Mouse (Mus musculus) left cerebral cortex, postnatal 14 days (tissue): ENCODE results near the gene Atp6v1g3. TPM values are rescaled to one million over a fixed set of nuclear protein-coding genes. Genes with fewer than 3 reads are reported as not detected.

Source experiments
- DNase-seq, 2 experiments: peaks; one replicate each; pipeline ENCODE4 v3.0.0; 2021 to 2022; ENCODE audit warnings: low spot score in 2 of 2, mixed read lengths in 1 of 2
- intact Hi-C: fragments of 180-260 bp; cut with DNase I; formaldehyde crosslinking; loops from one replicate; pipeline ENCODE4 v1.15.1; 2025
- long read RNA-seq, 2 experiments: library from polyadenylated mRNA; stranded (forward); transcript quantifications; one replicate each; pipeline ENCODE4 v2.0.0; 2021
- total RNA-seq, 2 experiments: library from RNA; stranded (reverse); gene quantifications; 2 replicates each; pipeline ENCODE4 v1.2.3; 2021

The Atp6v1g3 gene
- total RNA-seq = not detected
- long read RNA-seq, experiment 1 = 0 reads
- long read RNA-seq, experiment 2 = 0 reads

DNA sequence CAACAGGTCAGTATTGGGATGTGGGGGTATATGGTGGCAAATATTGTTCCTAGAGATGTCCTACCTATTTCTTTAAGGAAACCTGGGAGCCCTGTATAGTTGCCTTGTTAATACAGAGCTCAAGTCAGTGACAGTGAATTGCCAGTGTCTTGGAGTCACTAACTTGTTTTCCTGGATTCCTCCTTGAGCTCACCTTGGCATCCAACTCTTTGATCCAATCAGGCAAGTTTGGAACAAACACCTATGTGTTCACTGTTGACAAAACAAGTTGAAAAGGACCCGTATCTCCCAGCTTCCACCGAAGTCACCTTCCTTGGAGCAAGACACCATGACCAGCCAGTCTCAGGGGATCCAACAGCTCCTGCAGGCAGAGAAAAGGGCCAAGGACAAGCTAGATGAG is at the start of gene Atp6v1g3:
Gene Atp6v1g3, plus strand, starts transcription at position 301 of the 400 bp plus-strand sequence.
- intact Hi-C loops = no loop called here
- no peak for DNase-seq

- DNase-seq = no peak
- intact Hi-C loops = no loop called here
Measured at GRCm38 (mm10) chr1:138233051-138233450, 40.5 kb upstream of the Atp6v1g3 start.

DNA sequence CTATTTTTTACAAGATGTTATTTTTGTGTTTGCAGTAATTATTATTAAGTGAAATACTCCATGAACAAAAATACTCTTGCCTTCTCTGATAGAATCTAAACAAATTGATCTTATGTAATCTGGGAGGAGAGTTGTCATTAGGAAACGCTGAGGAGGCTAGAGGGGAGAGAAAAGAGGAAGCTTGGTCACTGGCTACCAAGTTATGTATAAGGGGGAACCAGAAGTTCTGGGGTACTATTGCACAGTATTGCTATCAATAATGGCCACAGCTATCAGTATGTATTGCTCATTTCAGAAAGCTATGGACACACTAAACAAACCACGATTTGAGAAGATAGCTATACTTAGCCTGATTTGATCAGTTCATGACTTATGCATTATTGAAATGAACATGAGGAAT is 36.3 kb upstream of the Atp6v1g3 start:
- intact Hi-C loops = no loop called here
- DNase-seq = no peak

GRCm38 (mm10) chr1:138243947-138244346 is 29.6 kb upstream of the Atp6v1g3 start:
- intact Hi-C loops = no loop called here
- DNase-seq = no peak

- intact Hi-C loops = no loop called here
- DNase-seq = peak; percentile 41 to 66
Measured at GRCm38 (mm10) chr1:138244485-138244884, 29.1 kb upstream of the Atp6v1g3 start.

DNA sequence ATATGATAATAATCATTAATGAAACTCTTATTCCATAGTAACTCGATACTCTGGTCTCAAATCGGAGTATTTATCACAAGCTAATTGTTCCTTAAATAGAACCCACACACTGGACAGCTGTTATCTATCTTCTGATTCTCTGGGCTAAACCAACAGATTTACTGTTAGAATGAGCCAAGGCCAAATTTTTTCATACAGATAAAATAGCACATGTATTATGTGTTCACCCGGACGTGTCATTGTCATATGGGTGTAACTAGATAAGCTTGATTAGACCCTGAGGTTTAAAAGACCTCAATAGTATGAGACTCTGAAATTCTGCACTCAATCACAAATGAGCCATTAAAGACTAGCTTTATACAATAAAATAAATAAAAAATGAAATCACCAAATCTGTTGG is 28.4 kb upstream of the Atp6v1g3 start:
- no peak for DNase-seq
- intact Hi-C loops = no loop called here

GRCm38 (mm10) chr1:138245533-138245932 is 28.0 kb upstream of the Atp6v1g3 start:
- peak in 1 of 2 experiments; percentile 7 for DNase-seq

GRCm38 (mm10) chr1:138246438-138247164 is 26.9 kb upstream of the Atp6v1g3 start:
- no peak for DNase-seq
- intact Hi-C loops = no loop called here

More at GRCm38 (mm10) chr1:138245533-138245932, 28.0 kb upstream of the Atp6v1g3 start:
- intact Hi-C loops = no loop called here

- DNase-seq = no peak
- intact Hi-C loops = no loop called here
Measured at GRCm38 (mm10) chr1:138247699-138248483, 25.6 kb upstream of the Atp6v1g3 start.

GRCm38 (mm10) chr1:138248770-138249169 is 24.8 kb upstream of the Atp6v1g3 start:
- intact Hi-C loops = no loop called here
- DNase-seq = no peak

DNA sequence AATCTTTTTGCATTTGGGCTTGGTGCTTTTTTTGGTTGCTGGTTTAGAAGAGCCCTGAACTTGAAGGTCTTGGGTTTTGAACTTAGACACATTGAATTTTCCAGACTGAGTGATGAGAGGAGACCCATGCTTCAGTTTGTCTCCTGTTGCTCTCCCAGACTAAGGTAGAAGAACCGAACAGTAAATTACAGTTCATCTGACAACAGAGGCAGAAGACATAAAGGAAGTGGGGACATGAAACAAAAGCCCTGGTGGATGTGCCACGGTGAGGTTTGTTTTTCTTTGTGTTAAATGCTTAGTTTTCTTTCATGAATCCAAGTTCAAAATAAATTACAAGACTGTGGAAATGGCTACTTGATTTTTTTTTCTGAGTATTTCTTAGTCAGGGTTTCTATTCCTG is 22.6 kb upstream of the Atp6v1g3 start:
- no peak for DNase-seq
- intact Hi-C loops = no loop called here

GRCm38 (mm10) chr1:138256172-138256789 is 17.3 kb upstream of the Atp6v1g3 start:
- DNase-seq = no peak
- intact Hi-C loops = no loop called here

GRCm38 (mm10) chr1:138258758-138259157 is 14.8 kb upstream of the Atp6v1g3 start:
- DNase-seq = no peak
- intact Hi-C loops = no loop called here

- intact Hi-C loops = no loop called here
- DNase-seq = no peak
Measured at GRCm38 (mm10) chr1:138261520-138261919, 12.0 kb upstream of the Atp6v1g3 start.

- intact Hi-C loops = no loop called here
- no peak for DNase-seq
Measured at GRCm38 (mm10) chr1:138262408-138262807, 11.1 kb upstream of the Atp6v1g3 start.

GRCm38 (mm10) chr1:138267465-138268055 is 6.0 kb upstream of the Atp6v1g3 start:
- intact Hi-C loops = no loop called here
- DNase-seq = no peak

GRCm38 (mm10) chr1:138274930-138275329 is 1.4 kb downstream of the Atp6v1g3 start:
- intact Hi-C loops = no loop called here
- DNase-seq = no peak

- no peak for DNase-seq
- intact Hi-C loops = no loop called here
Measured at GRCm38 (mm10) chr1:138275859-138276258, 2.3 kb downstream of the Atp6v1g3 start.

- intact Hi-C loops = no loop called here
Measured at GRCm38 (mm10) chr1:138281139-138281538, 7.6 kb downstream of the Atp6v1g3 start.

More at GRCm38 (mm10) chr1:138281139-138281538, 7.6 kb downstream of the Atp6v1g3 start:
- DNase-seq = no peak
